Mouse (Mus musculus) intestine, embryonic 14.5 days (tissue): ENCODE data around the gene Zfp672. TPM values are rescaled to one million over a fixed set of nuclear protein-coding genes. Genes with fewer than 3 reads are reported as not detected.
A peak's percentile ranks its signal among the peaks of the same experiment; 100 is the strongest.

Source experiments
- ATAC-seq: fragments of 200-750 bp; cut with Nextera tagmentation; replicated peaks from 2 replicates; pipeline ENCODE4 v1.8.0; 2017; ENCODE audit warnings: low read depth, moderate number of reproducible peaks, moderate TSS enrichment, moderate library complexity; ENCODE audit not compliant: low FRiP score, low TSS enrichment
- DNase-seq: peaks from one replicate; pipeline ENCODE4 v3.0.0-alpha.2; 2018; ENCODE audit warnings: low spot score
- H3K27ac ChIP-seq: fragments of 300-500 bp; sonication (generic); 2 replicates; pipeline ENCODE4 v1.5.1; 2014; ENCODE audit warnings: low read depth, mild to moderate bottlenecking, control low read depth
- H3K27me3 ChIP-seq: fragments of 300-500 bp; sonication (generic); replicated peaks from 2 replicates; pipeline ENCODE4 v1.6.1; 2014; ENCODE audit warnings: low read length, control low read depth; ENCODE audit not compliant: control insufficient read depth, insufficient read depth
- H3K36me3 ChIP-seq: fragments of 300-500 bp; sonication (generic); 2 replicates; pipeline ENCODE4 v1.6.1; 2014; ENCODE audit warnings: low read length, control low read depth; ENCODE audit not compliant: control insufficient read depth, insufficient read depth
- H3K4me1 ChIP-seq: fragments of 300-500 bp; sonication (generic); replicated peaks from 2 replicates; pipeline ENCODE4 v1.6.1; 2014; ENCODE audit warnings: low read length, control low read depth, mixed read lengths; ENCODE audit not compliant: control insufficient read depth, insufficient read depth
- H3K4me2 ChIP-seq: fragments of 300-500 bp; sonication (generic); 2 replicates; pipeline ENCODE4 v1.6.1; 2014; ENCODE audit warnings: low read length
- H3K4me3 ChIP-seq: fragments of 300-500 bp; sonication (generic); 2 replicates; pipeline ENCODE4 v1.5.1; 2014; ENCODE audit warnings: low read depth, low read length, control low read depth, mixed read lengths
- H3K9ac ChIP-seq: fragments of 300-500 bp; sonication (generic); 2 replicates; pipeline ENCODE4 v1.6.1; 2014; ENCODE audit warnings: mild to moderate bottlenecking, low read length
- H3K9me3 ChIP-seq: fragments of 300-500 bp; sonication (generic); 2 replicates; pipeline ENCODE4 v1.6.1; 2016; ENCODE audit warnings: low read length, control low read depth; ENCODE audit not compliant: control insufficient read depth
- WGBS: fragments of 180-500 bp; shearing (Covaris S2); extraction: QIAGEN DNeasy Blood & Tissue Kit; methylation state at CpG from one replicate; pipeline ENCODE4 v1.1.7; 2014; 5-methylcytosine and 5-hydroxymethylcytosine counted together
- polyA plus RNA-seq: library from polyadenylated mRNA; unstranded; fragments of >200 nt; fragmentation: Nextera tagmentation; extraction: Ambion mirVana; gene quantifications from 2 replicates; pipeline ENCODE4 v1.2.1, GENCODE M21; 2014

Zfp672 gene
- polyA plus RNA-seq, 1 experiment from 2014 or later, result 45.9 TPM

GRCm38 (mm10) chr11:58322824-58323569, 7.1 kb downstream of the Zfp672 start:
- Histone ChIP-seq H3K4me2 (peak overlapping the region; percentile 95), H3K36me3 (peaks cover 40% of the 10 kb centered on the region), H3K9ac (peak overlapping the region; percentile 73), H3K9me3 (peaks cover 5% of the 10 kb centered on the region; the same call in 1 of the 2 replicates), H3K27me3 (no peaks in the 10 kb centered on the region), H3K4me3 (peak overlapping the region; percentile 74), H3K4me1 (peaks cover 15% of the 10 kb centered on the region), H3K27ac (peak overlapping the region; percentile 95)
- DNase-seq (peak; percentile 96), ATAC-seq (peak; percentile 98)
- under 1% methylated on average over 60 of the region's 63 CpGs for WGBS

- Histone ChIP-seq H3K4me3 (no peak overlapping the region), H3K27me3 (no peaks in the 10 kb centered on the region), H3K9ac (no peak overlapping the region), H3K4me1 (peaks cover 6% of the 10 kb centered on the region), H3K27ac (no peak overlapping the region), H3K36me3 (peaks cover 68% of the 10 kb centered on the region), H3K4me2 (no peak overlapping the region), H3K9me3 (no peaks in the 10 kb centered on the region)
- 59% methylated on average over 28 of the region's 28 CpGs for WGBS
- ATAC-seq (no peak), DNase-seq (no peak)
These were observed 13.3 kb downstream of the Zfp672 start for GRCm38 (mm10) chr11:58316768-58317390.

GRCm38 (mm10) chr11:58316344-58316743, 13.8 kb downstream of the Zfp672 start:
- Histone ChIP-seq H3K36me3 (peaks cover 73% of the 10 kb centered on the region), H3K4me1 (peaks cover under 1% of the 10 kb centered on the region; the same call in 1 of the 2 replicates), H3K4me2 (no peak overlapping the region), H3K27me3 (no peaks in the 10 kb centered on the region), H3K4me3 (no peak overlapping the region), H3K9me3 (no peaks in the 10 kb centered on the region), H3K9ac (no peak overlapping the region), H3K27ac (no peak overlapping the region)
- DNase-seq (no peak), ATAC-seq (no peak)
- WGBS, result 82% methylated on average over 17 of the region's 17 CpGs

- H3K4me1 ChIP-seq, result no peaks in the 10 kb centered on the region
- no peaks in the 10 kb centered on the region for H3K9me3 ChIP-seq
- H3K4me2 ChIP-seq, result no peak overlapping the region
- no peak overlapping the region for H3K27ac ChIP-seq
- peaks cover 70% of the 10 kb centered on the region for H3K36me3 ChIP-seq
- 90% methylated on average over 5 of the region's 5 CpGs for WGBS
- H3K27me3 ChIP-seq, result no peaks in the 10 kb centered on the region
- DNase-seq (no peak), ATAC-seq (no peak)
- H3K9ac ChIP-seq, result no peak overlapping the region
- H3K4me3 ChIP-seq, result no peak overlapping the region
These were observed 14.5 kb downstream of the Zfp672 start for GRCm38 (mm10) chr11:58315536-58316168.

- H3K4me1 ChIP-seq, result no peaks in the 10 kb centered on the region
- ATAC-seq (no peak), DNase-seq (no peak)
- no peaks in the 10 kb centered on the region for H3K9me3 ChIP-seq
- no peak overlapping the region for H3K4me2 ChIP-seq
- H3K9ac ChIP-seq, result no peak overlapping the region
- no peak overlapping the region for H3K4me3 ChIP-seq
- 78% methylated on average over 6 of the region's 6 CpGs for WGBS
- peaks cover 55% of the 10 kb centered on the region for H3K36me3 ChIP-seq
- no peak overlapping the region for H3K27ac ChIP-seq
- no peaks in the 10 kb centered on the region for H3K27me3 ChIP-seq
These were observed 16.1 kb downstream of the Zfp672 start for GRCm38 (mm10) chr11:58314069-58314468.

GRCm38 (mm10) chr11:58308661-58309060, 21.5 kb downstream of the Zfp672 start:
- Histone ChIP-seq H3K27me3 (no peaks in the 10 kb centered on the region), H3K4me2 (no peak overlapping the region), H3K27ac (no peak overlapping the region), H3K36me3 (peaks cover 11% of the 10 kb centered on the region), H3K4me1 (peaks cover 9% of the 10 kb centered on the region), H3K4me3 (no peak overlapping the region), H3K9me3 (no peaks in the 10 kb centered on the region), H3K9ac (no peak overlapping the region)
- ATAC-seq, result no peak
- 95% methylated on average over 9 of the region's 9 CpGs for WGBS
- DNase-seq, result no peak

GRCm38 (mm10) chr11:58307411-58308080, 22.6 kb downstream of the Zfp672 start:
- Histone ChIP-seq H3K27me3 (no peaks in the 10 kb centered on the region), H3K9ac (peak overlapping the region; percentile 64), H3K4me3 (peak overlapping the region; percentile 51), H3K36me3 (peaks cover 8% of the 10 kb centered on the region), H3K4me2 (peak overlapping the region; percentile 83), H3K9me3 (no peaks in the 10 kb centered on the region), H3K27ac (peak overlapping the region; percentile 85), H3K4me1 (peaks cover 12% of the 10 kb centered on the region)
- DNase-seq (peak; percentile 90), ATAC-seq (peak; percentile 75)
- under 1% methylated on average over 42 of the region's 42 CpGs for WGBS

- DNase-seq (peak; percentile 95), ATAC-seq (peak; percentile 26)
- under 1% methylated on average over 34 of the region's 34 CpGs for WGBS
- Histone ChIP-seq H3K27me3 (no peaks in the 10 kb centered on the region), H3K4me2 (peak within 1 kb of the TSS; percentile 83), H3K4me1 (peaks cover 12% of the 10 kb centered on the region), H3K4me3 (peak within 1 kb of the TSS; percentile 51), H3K27ac (peak within 1 kb of the TSS; percentile 85), H3K9me3 (no peaks in the 10 kb centered on the region), H3K36me3 (peaks cover 6% of the 10 kb centered on the region), H3K9ac (peak within 1 kb of the TSS; percentile 64)
These were observed 23.3 kb downstream of the Zfp672 start, which contains the start of gene Zfp692 for GRCm38 (mm10) chr11:58306860-58307308. Gene Zfp692, plus strand, starts transcription at chr11:58307069.
